Mouse (Mus musculus) ES-Bruce4 (cell line): ENCODE results near the gene Cradd.

Experiments
- CTCF ChIP-seq: IDR thresholded peaks from one replicate; pipeline ENCODE4 v1.8.1; 2011; ENCODE audit warnings: low read depth, low read length
- EP300 ChIP-seq: IDR thresholded peaks from 2 replicates; pipeline ENCODE4 v1.6.1; 2011; ENCODE audit warnings: low read depth, low read length; ENCODE audit not compliant: insufficient read depth
- POLR2A ChIP-seq: IDR thresholded peaks from one replicate; pipeline ENCODE4 v1.8.1; 2011; ENCODE audit warnings: low read length; ENCODE audit not compliant: insufficient read depth

DNA sequence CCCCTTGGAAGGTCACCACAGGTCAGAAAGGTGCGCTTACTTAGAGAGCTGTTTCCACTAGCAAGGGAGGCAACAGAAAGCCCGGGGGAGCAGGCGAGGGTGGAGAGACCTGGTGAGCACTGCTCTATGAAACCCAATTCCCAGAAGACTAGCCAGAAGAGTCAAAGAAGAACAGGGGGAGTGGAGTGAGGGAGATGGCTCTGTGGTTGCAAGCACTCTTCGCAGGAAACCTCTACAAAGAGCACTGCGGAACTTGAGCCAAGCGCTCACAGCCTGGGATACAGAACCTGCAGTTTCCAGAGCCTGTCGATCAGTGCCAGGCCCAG lies 24.2 kb downstream of the Cradd start:
- TF ChIP-seq CTCF (no peak), POLR2A (no peak), EP300 (no peak)
